Mouse (Mus musculus) monocyte, adult 2 months (primary cell): ENCODE data around the gene Hsp90ab1.

Source experiments
- DNase-seq, 2 experiments: peaks; one replicate each; pipeline ENCODE4 v3.0.0; 2022; ENCODE audit warnings: low spot score in 2 of 2, low read depth in 1 of 2

Gene Hsp90ab1

DNA sequence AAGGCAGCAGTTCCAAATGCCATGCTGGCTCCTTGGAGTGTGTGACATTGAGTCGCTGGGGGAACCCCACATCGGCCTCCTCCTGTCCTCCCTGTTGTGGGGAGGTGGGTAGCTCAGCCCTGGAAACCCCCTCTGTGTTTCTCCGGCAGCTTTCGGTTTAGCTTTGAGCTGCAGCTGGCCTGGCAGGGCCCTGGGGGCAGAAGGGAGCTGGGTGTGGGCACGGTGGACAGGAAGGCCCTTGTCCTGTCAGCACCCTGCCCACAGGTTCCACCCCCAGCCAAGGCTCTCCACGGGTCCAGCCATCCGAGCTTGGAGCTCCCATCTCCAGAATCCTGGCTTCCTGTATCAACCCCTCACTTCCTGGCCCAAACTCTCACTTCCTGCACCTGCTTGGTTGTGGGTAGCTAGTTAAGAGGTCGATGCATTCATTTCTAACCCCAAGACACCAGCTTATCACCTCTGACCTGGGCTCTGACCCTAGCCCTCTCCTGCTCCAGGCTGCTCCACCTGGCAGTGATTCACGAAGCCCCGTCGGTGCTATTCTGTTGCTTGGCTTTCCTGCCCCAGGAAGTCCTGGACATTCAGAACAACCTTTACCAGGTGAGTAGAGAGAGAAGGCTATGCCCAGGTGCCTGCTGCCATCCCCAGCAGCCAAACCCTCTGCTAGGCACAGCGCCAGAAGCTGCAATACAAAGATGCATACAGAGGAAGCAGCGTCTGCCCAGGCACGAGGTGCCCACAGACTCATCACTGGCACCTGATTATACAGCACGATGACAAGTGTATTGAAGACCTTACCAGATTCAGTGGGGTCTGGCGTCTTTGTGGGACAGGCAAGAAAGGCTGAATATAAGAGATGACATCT lies 14.8 kb downstream of the Hsp90ab1 start:
- DNase-seq, result peak in 1 of 2 experiments; percentile 40

DNA sequence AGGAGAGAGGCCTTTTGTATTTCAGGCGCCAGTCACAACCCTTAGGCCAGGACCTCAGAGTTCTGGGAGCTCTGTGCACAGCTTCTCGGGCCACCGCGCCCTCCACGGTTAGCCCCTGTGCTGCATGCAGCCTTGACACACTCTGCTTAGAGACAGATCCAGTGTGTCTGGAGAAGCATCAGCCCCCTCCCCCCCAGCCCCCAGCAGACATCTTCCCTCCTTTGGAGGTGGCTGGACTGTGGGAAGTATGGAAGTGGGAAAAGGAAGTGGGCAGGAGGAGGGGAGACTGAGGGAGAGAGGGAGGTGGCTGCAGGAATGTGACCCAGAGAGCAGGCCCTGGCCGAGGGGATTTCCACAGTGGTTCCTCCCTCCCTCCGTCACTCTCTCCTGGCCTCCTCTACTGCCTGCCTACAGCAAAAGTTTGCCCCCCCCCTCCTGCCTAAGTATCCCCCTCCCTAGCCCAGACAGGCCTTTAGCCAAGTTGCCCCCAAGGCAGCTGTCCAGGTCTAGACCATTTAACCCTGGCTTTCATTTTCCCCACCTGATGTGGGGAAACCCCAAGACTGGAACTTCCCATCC lies 15.7 kb downstream of the Hsp90ab1 start:
- peak in 1 of 2 experiments; percentile 49 for DNase-seq

DNA sequence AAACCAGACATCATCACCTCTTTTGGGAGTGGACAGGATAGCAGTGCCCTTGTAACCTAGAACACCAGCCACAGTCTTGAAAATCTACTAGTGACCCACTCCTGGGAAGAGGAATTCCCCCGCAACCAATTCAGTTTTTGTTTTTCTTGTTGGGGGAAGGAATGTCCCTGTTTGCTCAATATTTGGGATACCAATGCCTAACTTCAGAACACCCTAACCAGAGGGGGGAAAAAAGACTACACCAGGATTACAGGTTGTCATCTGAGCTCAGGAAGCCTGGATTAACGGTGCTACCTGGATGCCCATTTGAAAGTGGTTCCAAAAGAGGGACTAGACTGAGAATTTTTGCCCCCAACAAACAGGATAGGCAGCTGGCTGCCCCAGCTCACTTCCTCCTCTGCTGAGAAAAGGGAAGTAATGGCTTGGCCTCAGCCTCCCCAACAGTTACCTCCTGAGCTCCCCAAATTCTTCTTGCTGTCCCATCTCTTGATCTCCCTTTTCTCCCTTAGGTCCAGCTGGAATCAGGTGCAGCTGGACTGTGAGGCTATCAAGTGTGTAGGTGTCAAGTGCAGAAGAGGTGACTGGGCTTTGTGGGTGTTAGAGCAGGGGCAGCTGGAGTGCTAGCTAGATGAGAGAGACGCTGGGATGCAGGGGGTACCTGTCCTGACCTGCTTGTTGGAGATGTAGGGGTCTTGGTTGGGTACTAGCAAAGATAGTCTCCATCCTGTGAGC lies 16.4 kb downstream of the Hsp90ab1 start:
- peak in 1 of 2 experiments; percentile 55 for DNase-seq

DNA sequence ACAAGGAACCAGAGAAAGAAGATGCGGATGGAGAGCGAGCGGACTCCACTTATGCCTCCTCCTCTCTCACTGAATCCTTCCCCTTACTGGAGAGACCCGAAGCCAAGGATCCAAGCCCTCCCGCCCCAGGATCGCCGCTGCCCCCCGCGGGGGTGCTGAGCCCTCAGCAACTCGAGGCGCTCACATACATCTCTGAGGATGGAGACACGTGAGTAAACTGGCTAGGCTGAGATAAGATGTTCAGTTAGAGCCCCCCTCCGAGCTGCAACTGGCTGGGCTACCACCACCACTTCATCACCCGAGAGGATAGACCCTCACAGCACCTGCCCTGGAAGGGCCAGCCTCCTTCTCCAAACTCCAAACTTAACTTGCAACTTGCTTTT lies 17.0 kb downstream of the Hsp90ab1 start:
- peak in 1 of 2 experiments; percentile 16 for DNase-seq

DNA sequence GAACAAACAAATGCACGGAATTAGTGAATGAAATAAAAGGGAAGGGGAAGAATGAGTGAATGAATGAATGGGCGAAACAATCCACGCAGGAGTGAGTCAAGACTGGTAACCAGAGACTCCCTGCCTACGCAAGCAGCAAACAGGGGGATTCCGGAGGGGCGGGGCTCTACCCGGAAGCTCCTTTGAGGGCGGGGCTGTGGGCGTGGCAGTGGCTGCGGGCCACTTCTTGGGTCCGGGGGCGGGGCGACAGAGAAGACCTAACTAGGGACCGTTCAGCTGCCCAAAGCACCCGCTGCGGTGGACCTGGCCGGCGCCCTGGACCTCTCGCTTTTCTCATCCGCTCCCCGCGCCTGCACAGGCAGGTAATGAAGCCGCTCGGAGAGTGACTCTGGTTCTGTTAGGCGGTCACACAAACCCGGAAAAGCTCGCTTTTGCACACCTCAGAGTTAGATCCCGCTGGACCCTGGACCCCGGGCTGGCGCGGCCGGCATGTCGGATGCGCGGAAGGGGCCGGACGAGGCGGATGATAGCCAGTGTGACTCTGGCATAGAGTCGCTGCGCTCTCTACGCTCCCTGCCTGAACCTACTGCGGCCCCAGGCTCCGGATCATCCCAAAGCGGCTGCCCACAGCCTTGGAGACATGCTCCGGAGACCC lies 17.5 kb downstream of the Hsp90ab1 start, which contains the start of gene Nfkbie:
Gene Nfkbie (plus strand): TSS at position 252 of the 655 bp plus-strand sequence.
- peak; percentile 93 to 99 for DNase-seq

DNA sequence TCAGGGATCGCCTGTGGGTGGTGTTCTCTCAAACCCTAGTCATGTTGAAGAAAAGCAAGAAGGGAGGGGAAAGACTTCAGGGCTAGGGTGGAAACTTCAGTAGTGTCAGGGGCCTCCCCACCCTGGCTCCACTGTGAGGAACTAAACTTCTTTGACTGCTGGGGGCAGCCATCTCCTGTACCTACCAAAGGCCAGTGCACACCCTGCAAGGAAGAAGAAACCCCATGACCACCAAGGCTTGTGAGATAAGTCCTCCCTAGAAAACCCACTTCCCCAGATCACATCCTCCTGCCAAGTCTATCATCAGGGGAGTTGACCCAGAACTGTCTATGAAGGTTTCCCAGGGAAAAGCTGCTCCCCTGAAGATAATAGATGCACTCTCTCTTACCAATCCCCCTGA lies 18.7 kb downstream of the Hsp90ab1 start:
- peak in 1 of 2 experiments; percentile 15 for DNase-seq

DNA sequence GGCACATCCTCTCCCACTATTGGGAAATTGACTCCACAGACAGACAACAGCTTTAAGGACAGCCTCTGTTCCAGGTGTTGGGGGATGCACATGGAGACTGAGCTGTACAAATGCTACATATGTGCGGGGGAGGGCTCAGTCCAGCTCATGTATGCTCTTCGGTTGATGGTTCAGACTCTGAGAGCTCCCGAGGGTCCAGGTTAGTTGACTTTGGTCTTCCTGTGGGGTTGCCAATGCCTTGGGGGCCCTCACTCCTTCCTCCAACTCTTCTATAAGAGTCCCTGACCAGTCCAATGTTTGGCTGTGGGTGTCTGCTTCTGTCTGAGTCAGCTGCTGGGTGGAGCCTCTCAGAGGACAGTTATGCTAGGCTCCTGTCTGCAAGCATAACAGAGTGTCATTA lies 20.0 kb downstream of the Hsp90ab1 start:
- no peak for DNase-seq

DNA sequence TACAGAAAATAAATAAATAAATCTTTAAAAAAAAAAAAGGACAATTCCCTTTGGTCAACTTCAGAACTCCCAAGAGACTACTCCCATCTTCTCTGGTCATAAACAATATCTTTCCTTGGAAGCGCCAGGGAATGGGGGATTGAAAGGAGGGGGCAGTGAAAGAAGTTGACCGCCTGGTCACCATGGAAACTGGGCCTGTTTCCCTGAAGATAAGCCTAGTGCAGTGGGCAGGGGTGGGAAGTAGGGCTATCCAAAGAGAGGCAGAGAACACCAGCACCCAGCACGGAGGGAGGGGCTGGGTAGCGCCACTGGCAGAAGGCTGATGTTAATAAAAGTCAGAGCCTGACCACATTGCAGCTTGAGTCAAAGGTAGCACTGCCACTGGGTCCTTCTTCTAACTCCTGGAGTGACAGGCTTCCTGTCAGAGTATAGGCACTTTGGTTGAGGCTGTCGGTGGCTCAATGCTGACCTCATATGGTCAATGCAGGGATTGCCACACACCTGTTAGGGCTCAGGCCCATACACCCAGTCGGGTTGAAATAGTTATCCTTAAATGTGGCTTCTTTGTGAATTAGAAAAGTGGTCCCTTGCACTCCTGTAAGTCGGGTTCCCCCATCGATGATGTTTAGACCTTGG lies 21.1 kb downstream of the Hsp90ab1 start:
- DNase-seq, result peak in 1 of 2 experiments; percentile 56

DNA sequence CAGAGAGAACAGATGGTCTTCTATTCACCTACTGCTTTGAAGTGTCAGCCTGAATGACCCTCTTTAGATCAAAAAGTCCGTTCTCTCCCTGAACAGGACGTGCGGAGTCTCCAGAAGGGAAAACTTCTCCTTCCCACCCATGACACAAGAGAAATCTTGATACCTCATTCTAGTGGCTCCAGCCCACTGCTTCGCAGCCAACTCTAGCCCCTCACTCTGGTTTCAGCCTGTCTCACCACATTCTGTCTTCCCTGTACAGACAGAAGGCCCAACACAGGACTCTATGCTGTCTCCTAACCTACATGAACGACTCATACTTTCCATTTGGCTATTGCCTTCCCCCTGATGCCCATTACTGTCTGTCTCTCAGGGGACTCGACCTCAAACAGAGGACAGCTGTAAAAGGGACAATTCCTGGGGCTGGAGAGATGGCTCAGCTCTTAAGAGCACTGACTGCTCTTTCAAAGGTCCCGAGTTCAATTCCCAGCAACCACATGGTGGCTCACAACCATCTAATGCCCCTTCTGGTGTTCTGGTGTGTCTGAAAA lies 21.7 kb downstream of the Hsp90ab1 start:
- DNase-seq, result no peak

DNA sequence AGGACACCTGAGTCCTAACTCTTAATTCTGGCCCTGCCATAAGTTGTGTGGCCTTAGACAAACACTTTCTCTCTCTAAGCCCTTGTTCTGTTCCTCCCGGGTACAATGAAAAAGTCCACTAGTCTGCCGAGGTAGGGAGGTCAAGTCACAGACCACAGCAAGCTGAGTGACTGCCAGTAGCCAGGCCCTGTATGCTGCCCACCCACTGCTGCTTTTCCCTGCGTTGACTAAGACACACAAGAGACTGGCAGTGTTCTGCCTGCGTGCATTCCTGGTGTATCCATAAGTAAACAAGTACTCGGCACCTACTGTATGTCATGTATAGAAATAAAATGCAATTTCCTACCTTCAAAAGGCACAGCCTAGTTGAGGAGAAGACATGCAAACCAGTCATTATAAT lies 22.8 kb downstream of the Hsp90ab1 start:
- DNase-seq, result no peak

DNA sequence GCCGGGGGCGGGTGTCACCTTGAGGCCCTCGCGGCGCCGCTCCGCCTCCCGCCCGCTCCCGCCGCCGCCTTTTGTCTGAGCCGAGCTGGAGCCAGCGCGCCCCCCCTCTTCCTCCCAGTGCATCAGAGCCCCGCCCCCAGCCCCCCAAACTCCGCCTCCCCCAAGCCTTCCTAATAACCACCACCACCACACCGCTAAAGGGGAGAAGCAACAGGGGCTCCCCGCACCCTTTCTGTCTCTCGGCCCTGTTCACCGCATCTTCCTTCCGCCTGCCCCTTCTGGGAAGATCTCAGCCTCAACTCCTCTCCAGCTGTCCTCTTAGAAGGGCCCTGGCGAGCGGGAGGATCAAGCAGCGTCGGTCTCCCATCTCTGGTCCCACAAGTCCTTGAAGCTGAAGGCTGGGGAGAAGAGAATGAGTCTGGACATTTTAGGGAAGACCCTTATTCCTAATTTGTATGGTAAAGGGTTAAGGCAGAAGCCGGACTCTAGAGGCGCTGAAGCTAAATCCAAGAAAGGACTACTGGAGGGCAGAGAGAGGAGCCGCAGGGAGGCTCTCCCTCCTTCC lies 23.4 kb downstream of the Hsp90ab1 start, which contains the start of gene Tmem151b:
Gene Tmem151b (minus strand): TSS at position 61 of the 565 bp plus-strand sequence.
- DNase-seq, result no peak

DNA sequence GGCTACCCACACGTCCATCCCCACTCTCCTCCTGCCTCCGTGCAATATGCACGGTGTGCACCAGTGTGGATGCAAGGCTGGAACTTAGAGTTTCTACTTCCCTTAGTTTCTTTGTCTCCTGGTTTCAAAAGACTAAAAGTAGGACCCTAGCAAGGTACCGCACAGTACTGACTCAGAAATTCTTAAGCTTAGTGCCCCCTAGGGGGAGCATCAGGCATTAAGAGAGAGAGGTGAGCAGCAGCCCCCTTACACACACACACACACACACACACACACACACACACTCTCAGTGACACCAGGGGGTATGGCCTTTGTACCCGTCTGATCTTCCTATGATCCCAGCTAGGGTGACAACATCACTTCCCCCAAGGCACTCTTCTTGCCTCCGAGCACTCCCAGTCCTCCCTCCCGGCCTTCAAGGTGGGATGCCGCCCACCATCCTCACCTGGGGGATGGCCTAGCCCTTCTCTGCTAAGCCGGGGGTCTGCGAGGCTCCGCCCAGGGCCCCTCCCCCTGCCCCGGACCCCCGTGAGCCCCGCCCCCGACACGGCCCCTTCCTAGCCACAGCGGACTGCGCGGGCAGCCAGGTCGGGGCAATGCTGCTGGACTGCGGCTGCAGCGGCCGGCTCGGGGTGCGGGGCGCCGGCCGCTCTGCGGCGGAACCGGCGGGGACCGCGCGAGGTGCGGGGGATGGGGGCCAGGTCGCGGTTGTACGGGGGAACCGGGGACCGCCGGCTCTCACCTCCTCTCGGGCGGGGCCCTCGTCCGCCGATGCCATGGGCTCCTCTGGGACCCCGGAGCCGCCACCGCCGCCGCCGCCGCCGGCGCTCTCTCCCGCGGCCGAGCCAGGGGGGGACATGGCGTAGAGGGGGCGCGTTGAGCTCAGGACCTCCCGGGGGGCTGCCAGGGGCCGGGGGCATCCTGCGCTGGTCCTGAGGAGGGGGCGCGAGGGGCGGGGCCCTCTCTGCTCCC lies 24.2 kb downstream of the Hsp90ab1 start:
- DNase-seq, result no peak

DNA sequence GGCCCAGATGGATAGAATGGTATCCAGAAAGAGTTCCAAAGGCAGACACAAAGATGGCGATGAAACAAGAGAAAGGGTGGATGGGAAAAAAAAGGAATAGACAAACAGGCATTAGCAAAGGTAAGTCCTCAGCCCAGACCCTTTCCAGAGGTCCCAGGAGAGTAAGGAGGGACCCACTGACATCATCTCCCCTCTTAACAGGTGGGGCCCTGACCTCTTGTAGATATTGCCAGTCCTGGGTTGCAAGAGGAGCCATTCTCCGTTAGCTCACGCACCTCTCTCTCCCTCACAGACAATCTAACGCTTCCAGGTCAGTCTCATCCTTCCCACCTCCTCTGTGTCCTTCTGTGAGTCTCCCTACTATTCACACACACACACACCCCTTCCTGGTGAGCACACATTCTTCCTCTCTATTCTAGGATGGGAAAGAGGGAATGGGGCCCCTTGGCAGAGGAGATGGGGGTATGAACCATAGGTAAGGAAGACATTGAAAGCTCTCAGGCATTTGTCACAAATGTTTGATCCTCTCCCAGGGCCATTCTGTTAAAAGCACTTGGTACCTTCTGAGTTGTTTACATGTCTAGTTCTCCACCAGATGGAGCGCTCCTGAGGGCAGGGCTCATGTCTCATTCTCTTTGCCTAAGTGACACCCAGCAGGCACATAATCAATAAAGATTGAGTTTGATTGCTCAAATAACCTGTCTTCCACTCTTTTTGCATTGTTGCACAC lies 25.4 kb downstream of the Hsp90ab1 start:
- no peak for DNase-seq

DNA sequence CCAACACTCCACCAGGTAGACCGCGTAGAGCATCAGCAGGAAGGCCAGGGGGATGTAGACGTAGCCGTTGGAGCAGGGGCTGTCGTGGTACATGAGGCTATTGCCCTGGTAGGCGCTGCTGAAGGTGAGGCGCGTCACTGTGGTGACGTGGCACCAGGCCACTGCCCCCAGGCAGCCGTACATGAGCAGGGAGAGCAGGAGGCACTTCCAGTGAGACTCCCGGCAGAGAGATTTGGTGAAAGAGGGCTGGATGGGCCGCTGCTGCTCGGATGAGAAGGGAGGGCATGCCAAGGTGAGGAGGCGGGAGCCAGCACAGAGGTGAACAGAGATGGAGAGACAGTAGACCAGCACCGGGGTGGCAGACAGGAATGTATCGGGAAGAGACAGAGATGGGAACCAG lies 26.1 kb downstream of the Hsp90ab1 start:
- DNase-seq, result no peak

DNA sequence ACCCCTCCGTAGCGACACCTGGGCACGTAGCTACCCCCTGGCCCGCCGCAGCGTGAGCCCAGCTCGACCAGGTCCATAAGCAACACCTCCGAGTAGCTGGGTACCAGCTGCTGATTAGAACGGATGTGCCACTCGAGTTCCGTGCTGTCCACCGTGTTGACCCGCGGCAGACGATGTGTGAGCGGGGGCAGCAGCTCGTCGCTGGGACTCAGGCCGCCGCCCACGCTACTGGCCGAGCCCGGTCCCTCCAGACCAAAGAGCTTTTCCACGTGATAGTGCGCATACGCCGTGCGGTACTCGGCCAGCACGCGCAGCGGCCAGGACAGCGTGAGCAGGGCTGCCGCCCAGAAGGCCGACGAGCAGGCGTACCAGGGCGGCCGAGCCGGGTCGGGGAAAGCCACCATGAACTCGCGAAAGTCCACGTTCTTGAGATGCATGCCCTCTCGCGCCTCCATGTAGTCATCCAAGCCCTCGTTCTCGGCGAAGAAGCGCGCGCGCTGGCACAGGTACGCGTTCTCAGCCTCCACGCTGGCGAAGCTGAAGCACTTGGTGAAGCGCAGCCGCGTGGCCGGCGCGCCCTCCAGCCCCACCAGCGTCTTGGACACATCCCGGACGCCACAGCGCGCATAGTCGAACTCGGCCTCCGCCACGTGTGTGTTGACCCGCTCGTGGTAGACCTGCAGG lies 27.7 kb downstream of the Hsp90ab1 start:
- no peak for DNase-seq

DNA sequence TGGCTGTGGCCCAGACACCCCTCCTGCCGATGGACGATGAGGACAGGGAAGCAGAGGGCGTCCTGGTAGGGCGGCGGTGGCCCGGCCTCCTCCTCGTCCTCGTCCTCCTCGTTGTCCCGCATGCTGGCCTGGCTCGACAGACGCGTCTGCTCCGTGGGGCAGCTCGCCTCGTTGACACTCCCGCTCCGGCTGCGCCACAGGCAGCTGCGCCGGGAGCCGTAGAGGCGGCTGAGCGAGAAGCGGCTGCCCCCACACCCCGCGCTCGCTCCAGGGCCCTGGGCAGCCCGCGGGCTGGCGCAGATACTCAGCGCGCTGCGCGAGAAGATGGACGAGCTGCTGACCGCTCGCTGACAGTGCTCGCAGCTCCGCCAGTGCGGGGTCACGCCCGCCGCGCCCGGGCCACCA lies 28.2 kb downstream of the Hsp90ab1 start:
- no peak for DNase-seq

DNA sequence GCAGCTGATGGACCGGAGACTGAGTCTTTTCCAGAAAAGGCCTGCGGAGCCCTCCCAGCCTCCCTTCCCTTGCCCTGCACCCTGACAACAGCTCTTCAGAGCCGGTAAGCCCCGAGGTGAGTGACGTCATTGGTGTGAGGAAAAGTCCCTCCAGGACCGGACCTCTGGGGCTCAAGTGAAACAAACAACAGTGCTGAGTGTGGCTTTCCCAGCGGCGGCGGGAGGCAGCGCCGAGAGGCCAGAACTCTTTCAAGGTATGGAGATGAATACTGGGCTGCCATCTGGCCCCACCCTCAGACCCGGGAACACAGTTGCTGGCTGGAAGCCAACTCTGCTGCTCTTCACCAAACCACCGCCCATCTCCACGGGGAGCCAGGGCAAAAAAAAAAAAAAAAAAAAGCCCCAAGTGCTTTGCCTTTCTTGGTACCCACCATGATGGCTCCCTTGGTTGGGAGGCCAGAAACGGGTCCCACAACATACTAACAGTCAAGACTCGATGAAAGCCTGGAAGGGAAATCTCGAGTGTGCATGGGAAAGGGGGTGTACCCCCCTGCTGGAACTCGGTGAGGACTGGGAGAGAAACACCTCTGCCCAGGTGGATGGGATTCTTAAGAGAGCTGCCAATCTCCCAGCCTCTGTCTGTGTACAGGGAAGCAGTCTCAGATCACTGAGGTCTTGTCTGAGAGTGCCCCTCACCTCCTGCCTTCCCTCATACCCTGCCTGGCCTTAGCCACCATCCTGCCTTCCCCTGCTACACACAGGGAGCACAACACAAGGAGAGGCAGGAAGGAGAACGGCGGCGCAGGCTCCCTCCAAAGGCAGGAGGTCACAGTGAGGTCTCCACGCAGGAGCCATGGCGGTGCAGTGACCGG lies 28.8 kb downstream of the Hsp90ab1 start:
- DNase-seq, result no peak
